Mouse (Mus musculus) lung, embryonic 15.5 days (tissue): ENCODE results near the gene Mkln1. TPM values are rescaled to one million over a fixed set of nuclear protein-coding genes. Genes with fewer than 3 reads are reported as not detected.

Source experiments
- ATAC-seq: fragments of 200-750 bp; cut with Nextera tagmentation; 2 replicates; pipeline ENCODE4 v1.8.0; 2017; ENCODE audit warnings: moderate number of reproducible peaks, borderline replicate concordance; ENCODE audit not compliant: low FRiP score, low TSS enrichment; ENCODE audit errors: extremely low read depth
- H3K27ac ChIP-seq: fragments of 300-500 bp; sonication (generic); 2 replicates; pipeline ENCODE4 v1.5.1; 2015; ENCODE audit warnings: moderate library complexity, mild to moderate bottlenecking, inconsistent platforms
- H3K27me3 ChIP-seq: fragments of 300-500 bp; sonication (generic); 2 replicates; pipeline ENCODE4 v1.6.1; 2015; ENCODE audit warnings: inconsistent platforms
- H3K36me3 ChIP-seq: fragments of 300-500 bp; sonication (generic); 2 replicates; pipeline ENCODE4 v1.6.1; 2015; ENCODE audit warnings: inconsistent platforms
- H3K4me1 ChIP-seq: fragments of 300-500 bp; sonication (generic); 2 replicates; pipeline ENCODE4 v1.6.1; 2015; ENCODE audit warnings: inconsistent platforms
- H3K4me2 ChIP-seq: fragments of 300-500 bp; sonication (generic); 2 replicates; pipeline ENCODE4 v1.6.1; 2015; ENCODE audit warnings: inconsistent platforms, mild to moderate bottlenecking, moderate library complexity
- H3K4me3 ChIP-seq: fragments of 300-500 bp; sonication (generic); 2 replicates; pipeline ENCODE4 v1.5.1; 2015; ENCODE audit warnings: mild to moderate bottlenecking, inconsistent platforms
- H3K9ac ChIP-seq: fragments of 300-500 bp; sonication (generic); 2 replicates; pipeline ENCODE4 v1.6.1; 2015; ENCODE audit warnings: inconsistent platforms
- H3K9me3 ChIP-seq: fragments of 300-500 bp; sonication (generic); 2 replicates; pipeline ENCODE4 v1.6.1; 2016; ENCODE audit warnings: inconsistent platforms
- WGBS: fragments of 180-500 bp; shearing (Covaris S2); methylation state at CpG from one replicate; pipeline ENCODE4 v1.1.7; 2015; 5-methylcytosine and 5-hydroxymethylcytosine counted together
- polyA plus RNA-seq: library from polyadenylated mRNA; unstranded; fragments of >200 nt; fragmentation: Nextera tagmentation; extraction: Ambion mirVana; gene quantifications from 2 replicates; pipeline ENCODE4 v1.2.1, GENCODE M21; 2015

Gene Mkln1
- polyA plus RNA-seq, 1 experiment from 2014 or later = 213 TPM

- ATAC-seq = no peak
- Histone ChIP-seq H3K27me3 (no peaks in the 10 kb centered on the region), H3K27ac (peak overlapping the region; percentile 81)
Measured at GRCm38 (mm10) chr6:31519001-31519471, 120.5 kb downstream of the Mkln1 start.

GRCm38 (mm10) chr6:31520486-31521215 lies 122.1 kb downstream of the Mkln1 start:
- H3K4me1 ChIP-seq = peaks cover 30% of the 10 kb centered on the region
- H3K27ac ChIP-seq = no peak overlapping the region; the same call in 1 of the 2 replicates
- ATAC-seq = no peak
- H3K27me3 ChIP-seq = no peaks in the 10 kb centered on the region
- no peak overlapping the region for H3K9ac ChIP-seq
- no peak overlapping the region for H3K4me3 ChIP-seq
- no peak overlapping the region for H3K4me2 ChIP-seq
- H3K36me3 ChIP-seq = peaks cover 7% of the 10 kb centered on the region; the same call in 1 of the 2 replicates
- no peaks in the 10 kb centered on the region for H3K9me3 ChIP-seq
- WGBS = 71% methylated on average over 7 of the region's 7 CpGs

More at GRCm38 (mm10) chr6:31519001-31519471, 120.5 kb downstream of the Mkln1 start:
- H3K4me2 ChIP-seq = no peak overlapping the region
- 46% methylated on average over 8 of the region's 8 CpGs for WGBS
- no peak overlapping the region for H3K9ac ChIP-seq
- no peaks in the 10 kb centered on the region for H3K9me3 ChIP-seq
- peaks cover 32% of the 10 kb centered on the region for H3K4me1 ChIP-seq
- H3K4me3 ChIP-seq = no peak overlapping the region
- peaks cover 4% of the 10 kb centered on the region; the same call in 1 of the 2 replicates for H3K36me3 ChIP-seq

DNA sequence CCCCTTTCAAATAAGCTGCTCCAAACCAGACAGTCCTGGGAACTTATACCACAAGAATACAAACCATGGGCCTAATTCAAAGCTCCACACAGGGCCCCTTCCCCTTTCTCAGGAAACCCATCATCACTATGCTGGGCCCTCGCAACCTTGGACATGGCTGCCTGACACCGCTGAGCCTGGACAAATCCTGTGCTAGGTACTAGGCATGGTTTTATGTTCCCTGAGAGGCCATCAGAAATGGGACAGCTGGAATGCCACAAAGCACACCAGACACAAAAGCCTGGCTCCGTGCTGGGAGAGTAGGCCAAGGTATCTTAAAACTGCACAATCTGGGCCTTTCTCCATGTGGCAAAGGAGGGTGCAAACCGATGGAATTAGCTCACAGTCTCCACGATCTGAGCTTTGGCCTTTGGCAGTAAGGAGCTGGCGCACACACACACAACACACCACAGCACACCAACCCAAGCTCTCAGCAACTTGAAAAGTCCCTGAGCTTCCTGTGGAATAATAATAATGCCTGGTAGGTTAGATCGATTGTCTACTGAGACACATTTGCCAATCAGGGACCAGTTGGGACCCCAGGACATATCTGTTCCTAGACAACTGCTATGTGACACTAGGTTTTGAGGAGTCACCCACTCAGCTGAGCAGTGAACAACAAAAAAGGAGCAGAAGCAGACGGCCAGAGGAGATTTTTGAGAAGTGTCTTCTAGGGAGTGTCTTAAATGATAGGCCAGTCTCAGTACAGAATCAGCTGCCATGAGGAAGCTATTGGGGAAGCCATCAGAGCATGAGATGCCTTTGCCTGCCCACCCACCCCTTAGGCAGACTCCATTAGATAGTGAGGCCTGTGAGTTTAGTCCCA lies 123.2 kb downstream of the Mkln1 start:
- ATAC-seq = no peak
- H3K9me3 ChIP-seq = no peaks in the 10 kb centered on the region
- H3K27me3 ChIP-seq = no peaks in the 10 kb centered on the region
- peaks cover 7% of the 10 kb centered on the region; the same call in 1 of the 2 replicates for H3K36me3 ChIP-seq
- H3K4me1 ChIP-seq = peaks cover 23% of the 10 kb centered on the region
- no peak overlapping the region for H3K27ac ChIP-seq
- 76% methylated on average over 8 of the region's 8 CpGs for WGBS
- H3K4me3 ChIP-seq = no peak overlapping the region
- no peak overlapping the region for H3K4me2 ChIP-seq
- H3K9ac ChIP-seq = no peak overlapping the region

DNA sequence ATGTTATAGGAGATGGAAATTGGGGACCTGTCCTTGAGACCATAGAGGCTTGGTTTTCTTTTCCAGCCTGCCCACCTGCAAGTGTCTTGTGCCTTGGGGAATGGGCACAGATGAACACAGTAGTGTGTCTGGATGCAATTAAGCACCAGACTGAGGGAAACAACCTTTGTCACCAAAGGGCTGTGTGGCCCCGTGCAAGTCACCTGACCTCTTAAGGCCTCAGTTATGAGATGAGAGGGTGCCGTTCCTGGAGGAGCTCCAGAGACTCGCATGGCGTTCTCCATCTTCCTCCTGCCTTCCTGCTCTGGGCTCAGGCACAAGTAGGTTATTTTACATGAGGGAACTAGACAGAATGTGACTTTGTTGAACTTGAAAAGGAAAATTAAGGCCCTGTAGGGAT lies 123.9 kb downstream of the Mkln1 start:
- ATAC-seq = no peak
- Histone ChIP-seq H3K9me3 (no peaks in the 10 kb centered on the region), H3K27me3 (no peaks in the 10 kb centered on the region), H3K4me1 (peaks cover 19% of the 10 kb centered on the region), H3K4me2 (no peak overlapping the region), H3K9ac (no peak overlapping the region), H3K27ac (no peak overlapping the region), H3K36me3 (peaks cover 7% of the 10 kb centered on the region; the same call in 1 of the 2 replicates), H3K4me3 (no peak overlapping the region)
- WGBS = 66% methylated on average over 4 of the region's 4 CpGs

DNA sequence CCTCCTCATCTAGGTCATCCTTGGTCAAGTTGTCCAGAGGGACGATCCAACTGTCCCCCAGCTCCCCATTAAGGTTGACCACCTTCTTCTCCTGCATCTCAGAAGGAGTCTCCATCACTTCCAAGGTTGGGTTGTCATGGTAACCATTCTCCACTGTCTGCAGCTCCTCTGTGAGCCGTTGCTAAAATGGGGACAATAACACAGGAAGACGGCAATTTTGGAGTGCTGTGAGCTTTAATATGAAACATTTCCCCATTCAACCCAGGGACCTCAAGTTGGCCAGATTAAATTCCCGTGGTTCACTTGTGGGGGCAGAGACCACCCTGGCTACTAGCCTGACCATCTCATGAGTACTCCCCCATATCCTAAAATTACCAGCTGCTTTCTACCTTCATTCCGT lies 124.5 kb downstream of the Mkln1 start:
- Histone ChIP-seq H3K4me1 (peaks cover 13% of the 10 kb centered on the region), H3K4me2 (no peak overlapping the region), H3K27ac (no peak overlapping the region), H3K9ac (no peak overlapping the region), H3K9me3 (no peaks in the 10 kb centered on the region), H3K27me3 (no peaks in the 10 kb centered on the region), H3K4me3 (no peak overlapping the region), H3K36me3 (peaks cover 7% of the 10 kb centered on the region; the same call in 1 of the 2 replicates)
- WGBS = 74% methylated on average over 5 of the region's 5 CpGs
- no peak for ATAC-seq

DNA sequence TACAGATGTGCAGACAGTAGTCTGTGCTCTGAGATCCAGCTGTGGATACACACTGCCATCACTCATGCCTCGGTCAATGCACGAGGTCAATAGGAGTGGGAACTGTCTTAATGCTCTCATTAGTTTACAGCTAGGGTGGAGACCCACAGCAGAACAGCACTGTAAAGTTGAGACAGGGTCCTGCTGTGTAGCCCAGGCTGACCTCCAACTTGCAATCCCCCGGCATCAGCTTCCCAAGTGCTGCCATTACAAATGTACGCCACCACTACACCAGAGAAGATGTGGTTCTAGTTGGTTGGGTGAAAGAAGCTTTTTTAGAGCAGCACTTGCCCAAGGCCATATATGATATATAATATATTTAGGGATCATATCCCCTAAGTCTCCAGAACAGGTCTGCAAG lies 125.1 kb downstream of the Mkln1 start:
- peaks cover 7% of the 10 kb centered on the region; the same call in 1 of the 2 replicates for H3K36me3 ChIP-seq
- no peaks in the 10 kb centered on the region for H3K27me3 ChIP-seq
- no peak overlapping the region for H3K27ac ChIP-seq
- ATAC-seq = no peak
- H3K4me1 ChIP-seq = peaks cover 7% of the 10 kb centered on the region; the same call in 1 of the 2 replicates
- H3K9me3 ChIP-seq = no peaks in the 10 kb centered on the region
- no peak overlapping the region for H3K4me3 ChIP-seq
- WGBS = 87% methylated on average over 4 of the region's 4 CpGs
- H3K9ac ChIP-seq = no peak overlapping the region
- no peak overlapping the region for H3K4me2 ChIP-seq

- no peaks in the 10 kb centered on the region for H3K27me3 ChIP-seq
- no peak overlapping the region for H3K27ac ChIP-seq
- no peak overlapping the region for H3K4me3 ChIP-seq
- H3K36me3 ChIP-seq = peaks cover 7% of the 10 kb centered on the region; the same call in 1 of the 2 replicates
- no peak overlapping the region for H3K4me2 ChIP-seq
- H3K9ac ChIP-seq = no peak overlapping the region
- ATAC-seq = no peak
- WGBS = 84% methylated on average over 13 of the region's 13 CpGs
- H3K4me1 ChIP-seq = peaks cover 2% of the 10 kb centered on the region; the same call in 1 of the 2 replicates
- H3K9me3 ChIP-seq = no peaks in the 10 kb centered on the region
Measured at GRCm38 (mm10) chr6:31524121-31524520, 125.6 kb downstream of the Mkln1 start.

- Histone ChIP-seq H3K27ac (no peak overlapping the region), H3K9ac (no peak overlapping the region), H3K4me1 (no peaks in the 10 kb centered on the region), H3K4me2 (no peak overlapping the region), H3K9me3 (no peaks in the 10 kb centered on the region), H3K36me3 (peaks cover 7% of the 10 kb centered on the region; the same call in 1 of the 2 replicates), H3K4me3 (no peak overlapping the region), H3K27me3 (no peaks in the 10 kb centered on the region)
- WGBS = 77% methylated on average over 8 of the region's 8 CpGs
- ATAC-seq = no peak
Measured at GRCm38 (mm10) chr6:31524647-31525046, 126.1 kb downstream of the Mkln1 start.

GRCm38 (mm10) chr6:31525231-31525900 lies 126.8 kb downstream of the Mkln1 start:
- H3K27ac ChIP-seq = no peak overlapping the region
- no peaks in the 10 kb centered on the region for H3K9me3 ChIP-seq
- H3K4me3 ChIP-seq = no peak overlapping the region
- H3K4me2 ChIP-seq = no peak overlapping the region
- H3K27me3 ChIP-seq = no peaks in the 10 kb centered on the region
- peaks cover 7% of the 10 kb centered on the region; the same call in 1 of the 2 replicates for H3K36me3 ChIP-seq
- no peak overlapping the region for H3K9ac ChIP-seq
- peak; percentile 50; the same call in 1 of the 2 replicates for ATAC-seq
- no peaks in the 10 kb centered on the region for H3K4me1 ChIP-seq
- 63% methylated on average over 6 of the region's 6 CpGs for WGBS

DNA sequence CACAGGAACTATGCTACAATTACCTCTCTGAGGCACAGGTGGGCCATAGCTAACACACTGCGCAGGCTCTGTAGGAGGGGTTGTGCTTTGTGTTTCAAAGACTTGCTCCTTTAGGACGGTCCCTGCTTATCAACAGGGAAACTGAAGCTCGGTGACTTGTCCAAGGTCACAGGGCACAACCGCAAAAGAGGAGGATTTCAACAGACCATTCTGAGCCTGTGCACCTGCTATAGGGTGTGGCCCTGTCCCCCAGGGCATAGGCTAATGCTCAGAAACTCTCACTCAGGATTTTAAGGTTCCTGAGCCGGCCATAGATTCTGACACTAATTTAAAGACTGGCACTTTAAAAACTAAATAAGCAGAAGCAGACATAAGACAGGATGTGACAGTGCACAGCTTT lies 128.4 kb downstream of the Mkln1 start:
- 77% methylated on average over 5 of the region's 5 CpGs for WGBS
- Histone ChIP-seq H3K27ac (no peak overlapping the region), H3K36me3 (peaks cover 7% of the 10 kb centered on the region; the same call in 1 of the 2 replicates), H3K9ac (no peak overlapping the region), H3K4me1 (no peaks in the 10 kb centered on the region), H3K4me3 (no peak overlapping the region), H3K9me3 (no peaks in the 10 kb centered on the region), H3K4me2 (no peak overlapping the region), H3K27me3 (no peaks in the 10 kb centered on the region)
- ATAC-seq = no peak

DNA sequence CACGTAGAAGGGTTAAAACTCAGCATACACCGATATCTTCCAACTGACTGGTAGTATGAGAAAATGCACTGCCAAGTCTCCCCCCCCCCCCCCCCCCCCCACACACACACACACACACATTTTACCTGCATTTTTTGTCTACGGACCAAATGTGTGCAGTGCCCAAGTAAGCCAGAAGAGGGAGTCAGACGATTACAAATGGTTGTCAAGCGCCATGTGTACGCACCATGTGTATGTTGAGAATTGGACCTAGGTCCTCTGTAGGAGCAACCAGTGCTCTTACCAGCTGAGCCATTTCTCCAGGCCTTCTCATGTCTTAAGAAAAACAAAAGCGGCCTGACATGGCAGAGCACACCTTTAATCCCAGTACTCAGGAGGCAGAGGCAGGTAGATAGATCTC lies 129.4 kb downstream of the Mkln1 start:
- no peaks in the 10 kb centered on the region for H3K4me1 ChIP-seq
- peaks cover 7% of the 10 kb centered on the region; the same call in 1 of the 2 replicates for H3K36me3 ChIP-seq
- no peak overlapping the region for H3K9ac ChIP-seq
- no peaks in the 10 kb centered on the region for H3K9me3 ChIP-seq
- H3K27ac ChIP-seq = no peak overlapping the region
- ATAC-seq = no peak
- no peaks in the 10 kb centered on the region for H3K27me3 ChIP-seq
- no peak overlapping the region for H3K4me3 ChIP-seq
- WGBS = 60% methylated on average over 7 of the region's 7 CpGs
- H3K4me2 ChIP-seq = no peak overlapping the region
